Mouse (Mus musculus): ENCODE results near the gene 1700093K21Rik.
"Not testable (repeated sequence)": the region's sequence is repeated elsewhere in the genome, so short reads cannot be mapped to it uniquely, and the experiment has no call there.

The 1700093K21Rik gene

GRCm38 (mm10) chr11:23520473-23521205, at the start of gene 1700093K21Rik:
Gene 1700093K21Rik, minus strand, starts transcription at chr11:23521155.
- CTCF ChIA-PET = no interaction called here

- CTCF ChIA-PET = no interaction called here
Observed at GRCm38 (mm10) chr11:23570130-23570529, 49.2 kb upstream of the 1700093K21Rik start.

GRCm38 (mm10) chr11:23565761-23566160, 44.8 kb upstream of the 1700093K21Rik start:
- CTCF ChIA-PET = no interaction called here

GRCm38 (mm10) chr11:23557039-23557630, 36.2 kb upstream of the 1700093K21Rik start:
- CTCF ChIA-PET = no interaction called here

- CTCF ChIA-PET = no interaction called here
Observed at GRCm38 (mm10) chr11:23537446-23537845, 16.5 kb upstream of the 1700093K21Rik start.

GRCm38 (mm10) chr11:23518981-23519380, 2.0 kb downstream of the 1700093K21Rik start:
- CTCF ChIA-PET = no interaction called here

- CTCF ChIA-PET = no interaction called here
Observed at GRCm38 (mm10) chr11:23515315-23515714, 5.6 kb downstream of the 1700093K21Rik start.

- CTCF ChIA-PET = not testable (repeated sequence)
Observed at GRCm38 (mm10) chr11:23514785-23515184, 6.2 kb downstream of the 1700093K21Rik start.

GRCm38 (mm10) chr11:23504801-23505200, 16.2 kb downstream of the 1700093K21Rik start:
- CTCF ChIA-PET = not testable (repeated sequence)

GRCm38 (mm10) chr11:23498609-23499008, 22.3 kb downstream of the 1700093K21Rik start:
- CTCF ChIA-PET = interaction anchor here (0.5 to 0.8 kb wide), 2 partner anchors 46 to 57 kb away, joined by 5 to 7 read pairs; no protein-coding TSS in a partner anchor

GRCm38 (mm10) chr11:23497718-23498509, 23.0 kb downstream of the 1700093K21Rik start, which contains the start of gene Ahsa2:
Gene Ahsa2, minus strand, starts transcription at chr11:23498030.
- CTCF ChIA-PET = interaction anchor here (0.5 to 0.8 kb wide), 2 partner anchors 46 to 58 kb away, joined by 5 to 7 read pairs; no protein-coding TSS in a partner anchor

GRCm38 (mm10) chr11:23497335-23497717, 23.6 kb downstream of the 1700093K21Rik start:
- CTCF ChIA-PET = no interaction called here

GRCm38 (mm10) chr11:23496661-23497060, 24.3 kb downstream of the 1700093K21Rik start:
- CTCF ChIA-PET = no interaction called here

GRCm38 (mm10) chr11:23495231-23495630, 25.7 kb downstream of the 1700093K21Rik start:
- CTCF ChIA-PET = no interaction called here

GRCm38 (mm10) chr11:23492048-23492790, 28.7 kb downstream of the 1700093K21Rik start:
- CTCF ChIA-PET = no interaction called here

- CTCF ChIA-PET = no interaction called here
Observed at GRCm38 (mm10) chr11:23489955-23490354, 31.0 kb downstream of the 1700093K21Rik start.
